8 mouse cellular contexts compared by ENCODE assay signal in the genomic region with DNA sequence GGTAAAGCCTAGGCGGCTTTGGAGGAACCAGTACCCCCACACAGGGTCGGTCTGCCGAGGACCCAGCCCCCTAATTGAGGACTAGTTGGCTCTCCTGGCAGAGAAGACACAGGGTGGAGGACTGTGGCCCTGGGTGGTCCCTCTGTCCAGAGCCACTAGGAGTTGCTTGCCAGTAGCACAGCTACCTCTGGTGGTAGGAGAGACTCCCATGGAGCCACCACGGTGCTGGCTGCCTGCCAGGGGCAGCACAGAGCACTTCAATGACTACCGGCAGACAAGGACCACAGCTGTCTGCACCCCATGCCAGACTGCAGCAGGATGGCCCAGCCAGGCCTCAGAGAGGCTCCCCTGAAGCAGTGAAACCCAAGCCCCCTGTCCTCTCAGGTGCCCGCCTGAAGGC. TPM values are rescaled to one million over a fixed set of nuclear protein-coding genes. Genes with fewer than 3 reads are reported as not detected.
DNase-seq lines count a peak whose midpoint lies in the region; ATAC-seq and TF ChIP-seq lines count a peak whose summit lies in the region.

No protein-coding gene starts in this region.

- H3K9ac ChIP-seq in hindbrain, embryonic 14.5 days: no peak overlapping the region
- no peak overlapping the region for H3K9ac ChIP-seq in liver, embryonic 13.5 days

- H3K36me3 ChIP-seq in hindbrain, embryonic 14.5 days (replicated peaks; ENCODE audit: control insufficient read depth, insufficient read depth): no peaks in the 10 kb centered on the region
- peaks cover 66% of the 10 kb centered on the region for H3K36me3 ChIP-seq in liver, embryonic 13.5 days

- 45% methylated on average over 6 of the region's 6 CpGs for WGBS in bone marrow, adult 2 months
- WGBS in hindbrain, embryonic 14.5 days: 41% methylated on average over 6 of the region's 6 CpGs
- 42% methylated on average over 6 of the region's 6 CpGs for WGBS in liver, embryonic 13.5 days (ENCODE audit: insufficient replicate concordance)

- peak overlapping the region; percentile 19; the same call in 1 of the 2 replicates for H3K27ac ChIP-seq in bone marrow, adult 2 months (ENCODE audit: control insufficient read depth, insufficient read depth, low read depth, low read length, poor library complexity)
- H3K27ac ChIP-seq in hindbrain, embryonic 14.5 days: 0 out of 2 replicates have a peak overlapping the region, but pooled peaks have one; percentile 32
- no peak overlapping the region for H3K27ac ChIP-seq in liver, embryonic 13.5 days

- DNase-seq in right cerebral cortex, postnatal 10 days (ENCODE audit: low spot score in 2 of 2): peak; percentile 86
- DNase-seq in right cerebral cortex, postnatal 36 days (ENCODE audit: low spot score in 2 of 2): no peak
- DNase-seq in gastrocnemius, adult 8-10 months (ENCODE audit: low spot score in 2 of 2): peak; percentile 50 to 73
- DNase-seq in hindbrain, embryonic 14.5 days (ENCODE audit: low spot score): peak; percentile 50
- DNase-seq in liver, embryonic 13.5 days: no peak
- DNase-seq in retina, embryonic 14.5 days (ENCODE audit: low spot score): peak; percentile 73

- H3K27me3 ChIP-seq in hindbrain, embryonic 14.5 days (ENCODE audit: control insufficient read depth, insufficient read depth, low read length): no peaks in the 10 kb centered on the region
- no peaks in the 10 kb centered on the region for H3K27me3 ChIP-seq in liver, embryonic 13.5 days

- H3K4me3 ChIP-seq in bone marrow, adult 2 months (replicated peaks; ENCODE audit: control insufficient read depth, low read depth, low read length): no peak overlapping the region
- H3K4me3 ChIP-seq in hindbrain, embryonic 14.5 days (replicated peaks; ENCODE audit: low read length): no peak overlapping the region
- no peak overlapping the region for H3K4me3 ChIP-seq in liver, embryonic 13.5 days (replicated peaks)

- H3K4me1 ChIP-seq in bone marrow, adult 2 months (ENCODE audit: control insufficient read depth, insufficient read depth, low read length): peaks cover 8% of the 10 kb centered on the region
- H3K4me1 ChIP-seq in hindbrain, embryonic 14.5 days (replicated peaks; ENCODE audit: control insufficient read depth, insufficient read depth, low read length): peaks cover 21% of the 10 kb centered on the region; the same call in 1 of the 2 replicates
- H3K4me1 ChIP-seq in liver, embryonic 13.5 days (replicated peaks): peaks cover 27% of the 10 kb centered on the region

- H3K4me2 ChIP-seq in hindbrain, embryonic 14.5 days (replicated peaks): no peak overlapping the region
- H3K4me2 ChIP-seq in liver, embryonic 13.5 days: no peak overlapping the region

- TF ChIP-seq POLR2A in bone marrow, adult 2 months (IDR thresholded peaks at IDR 0.05; ENCODE audit: borderline replicate concordance, control insufficient read depth, low read depth, low read length): no peak

- no peaks in the 10 kb centered on the region for H3K9me3 ChIP-seq in hindbrain, embryonic 14.5 days (ENCODE audit: control insufficient read depth, low read length)
- no peaks in the 10 kb centered on the region for H3K9me3 ChIP-seq in liver, embryonic 13.5 days (replicated peaks)

- peak; percentile 24; the same call in 1 of the 2 replicates for TF ChIP-seq CTCF in bone marrow, adult 2 months (IDR thresholded peaks at IDR 0.05; ENCODE audit: control insufficient read depth, insufficient read depth, low read length)

- ATAC-seq in hindbrain, embryonic 14.5 days (ENCODE audit: low FRiP score): peak; percentile 56; the same call in 1 of the 2 replicates
- ATAC-seq in liver, embryonic 13.5 days (ENCODE audit: low read depth): peak; percentile 35; the same call in 1 of the 2 replicates
- no peak for ATAC-seq in inflammation-experienced regulatory T-cells, adult 6 months

RNA-seq across cellular contexts. Expression of a gene that starts 15.2 kb away (rescaled TPM):
- polyA plus RNA-seq in bone marrow, adult 2 months (2011; ENCODE audit: insufficient read depth, insufficient read length, low replicate concordance, missing spikeins): 92.2 and 165 TPM in 2 replicates
- 10 to 100 TPM; 21.1 to 25.9 (median 22.0) TPM for total RNA-seq in gastrocnemius, adult 8-10 months (2022)
- 28.1 and 33.8 TPM in 2 replicates for polyA plus RNA-seq in hindbrain, embryonic 14.5 days (2014; fragmentation: Nextera tagmentation; extraction: Ambion mirVana)
- polyA plus RNA-seq in liver, embryonic 13.5 days (2015; fragmentation: Nextera tagmentation; extraction: Ambion mirVana): 45.5 and 46.5 TPM in 2 replicates
- polyA plus RNA-seq in inflammation-experienced regulatory T-cells, adult 6 months (2017; shearing (Covaris generic)): 10 to 100 TPM; 39.2 to 72.4 (median 62.7) TPM

RNA-seq across cellular contexts. Expression of a gene that starts 48.3 kb away (rescaled TPM):
- 2.5 and 2.6 TPM in 2 replicates for polyA plus RNA-seq in bone marrow, adult 2 months (2011; ENCODE audit: insufficient read depth, insufficient read length, low replicate concordance, missing spikeins)
- 10 to 100 TPM; 66.1 to 68.8 (median 66.9) TPM for total RNA-seq in gastrocnemius, adult 8-10 months (2022)
- 525 and 527 TPM in 2 replicates for polyA plus RNA-seq in hindbrain, embryonic 14.5 days (2014; fragmentation: Nextera tagmentation; extraction: Ambion mirVana)
- 2.3 and 2.9 TPM in 2 replicates for polyA plus RNA-seq in liver, embryonic 13.5 days (2015; fragmentation: Nextera tagmentation; extraction: Ambion mirVana)
- polyA plus RNA-seq in inflammation-experienced regulatory T-cells, adult 6 months (2017; shearing (Covaris generic)): not detected

Comparison
In these comparisons a context has a peak if more than half of its experiments do, and no peak if none do; other contexts are left out.
1. DNase-seq: peak in right cerebral cortex, postnatal 10 days (2 of 2), gastrocnemius, adult 8-10 months (2 of 2), hindbrain, embryonic 14.5 days (single experiment) and retina, embryonic 14.5 days (single experiment); none in right cerebral cortex, postnatal 36 days (0 of 2) and liver, embryonic 13.5 days (single experiment).
2. RNA of a gene that starts 48.3 kb away (polyA plus RNA-seq): 525 to 527 TPM in hindbrain, embryonic 14.5 days; 2.5 to 2.6 TPM in bone marrow, adult 2 months, 2.3 to 2.9 TPM in liver, embryonic 13.5 days and not detected in inflammation-experienced regulatory T-cells, adult 6 months; every median in the first group is over 100 times any median in the second.